Mouse (Mus musculus): ENCODE results near the gene Cdk9. TPM values are rescaled to one million over a fixed set of nuclear protein-coding genes. Genes with fewer than 3 reads are reported as not detected.

The Cdk9 gene
- total RNA-seq, 2 experiments from 2014 or later, result 38.2 to 46.0 TPM

DNA sequence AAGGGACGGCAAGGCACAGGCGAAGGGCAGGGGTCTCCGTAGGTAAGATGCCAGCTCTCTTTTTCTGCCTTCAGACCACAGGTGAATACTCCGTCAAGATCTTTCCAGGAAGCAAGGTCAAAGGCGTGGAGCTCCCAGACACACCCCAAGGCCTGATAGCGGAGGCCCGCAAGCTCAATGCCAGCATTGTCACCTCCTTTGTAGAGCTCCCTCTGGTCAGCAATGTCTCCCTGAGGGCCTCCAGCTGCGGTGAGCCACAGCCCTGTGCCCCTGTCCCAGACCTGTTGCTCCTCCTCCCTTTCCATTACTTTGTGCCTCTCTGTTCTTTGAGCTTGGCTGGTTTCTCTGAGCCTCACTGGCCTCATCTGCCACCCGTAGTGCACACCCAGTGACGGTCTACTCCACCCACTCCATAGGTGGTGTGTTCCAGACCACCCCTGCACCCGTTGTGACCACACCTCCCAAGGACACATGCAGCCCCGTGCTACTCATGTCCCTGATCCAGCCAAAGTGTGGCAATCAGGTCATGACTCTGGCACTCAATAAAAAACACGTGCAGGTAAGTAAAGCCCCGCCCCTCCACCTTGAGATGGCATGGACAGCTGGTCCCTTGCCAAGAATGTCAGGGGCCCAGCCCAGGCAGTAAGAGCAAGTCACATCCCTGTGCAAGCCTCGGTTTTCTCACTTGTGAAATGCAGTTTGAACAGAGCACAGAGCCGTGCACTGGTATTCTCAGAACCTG is 39.5 kb downstream of the Cdk9 start:
- DNase-seq, result no peak

DNA sequence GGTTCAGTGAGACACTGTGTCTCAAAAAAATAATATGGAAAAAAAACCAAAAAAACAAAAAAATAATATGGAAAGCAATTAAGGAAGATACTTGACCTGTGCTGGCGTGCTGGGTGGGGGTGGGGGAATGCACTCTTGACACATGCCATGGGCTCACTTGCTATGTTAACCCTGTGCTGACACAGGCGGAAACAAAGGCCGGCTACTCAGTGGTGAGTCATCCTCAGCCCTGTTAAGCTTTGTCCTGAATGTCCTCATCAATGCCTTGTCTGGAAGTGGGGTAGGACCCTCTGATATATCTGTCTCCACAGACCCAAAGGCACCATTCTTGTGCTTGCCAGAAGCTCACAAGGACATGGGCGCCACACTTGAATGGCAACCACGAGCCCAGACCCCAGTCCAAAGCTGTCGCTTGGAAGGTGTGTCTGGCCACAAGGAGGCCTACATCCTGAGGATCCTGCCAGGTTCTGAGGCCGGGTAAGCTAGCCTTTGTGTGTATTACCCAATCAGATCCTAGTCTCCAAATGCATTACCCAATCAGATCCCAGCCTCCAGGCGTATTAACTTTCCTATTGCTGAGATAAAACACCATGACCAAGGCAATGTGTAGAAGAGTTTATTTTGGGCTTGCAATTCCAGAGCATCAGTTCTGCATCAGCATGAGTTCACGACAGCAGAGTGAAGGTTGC is 40.8 kb downstream of the Cdk9 start:
- no peak for DNase-seq

DNA sequence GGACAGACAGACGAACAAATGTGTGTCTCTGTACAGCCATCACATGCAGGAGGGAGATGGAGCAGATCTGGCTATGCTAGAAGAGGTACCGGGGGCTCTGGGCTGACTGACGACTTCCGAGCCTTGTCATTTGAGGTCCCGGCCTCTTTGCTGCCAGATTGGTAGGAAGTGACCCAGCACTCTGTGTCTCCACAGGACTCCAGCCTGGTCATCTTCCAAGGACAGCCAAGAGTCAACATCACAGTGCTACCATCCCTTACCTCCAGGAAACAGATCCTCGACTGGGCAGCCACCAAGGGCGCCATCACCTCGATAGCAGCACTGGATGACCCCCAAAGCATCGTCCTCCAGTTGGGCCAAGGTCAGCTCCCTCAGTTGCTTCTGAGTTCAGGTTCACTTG is 41.7 kb downstream of the Cdk9 start:
- no peak for DNase-seq

DNA sequence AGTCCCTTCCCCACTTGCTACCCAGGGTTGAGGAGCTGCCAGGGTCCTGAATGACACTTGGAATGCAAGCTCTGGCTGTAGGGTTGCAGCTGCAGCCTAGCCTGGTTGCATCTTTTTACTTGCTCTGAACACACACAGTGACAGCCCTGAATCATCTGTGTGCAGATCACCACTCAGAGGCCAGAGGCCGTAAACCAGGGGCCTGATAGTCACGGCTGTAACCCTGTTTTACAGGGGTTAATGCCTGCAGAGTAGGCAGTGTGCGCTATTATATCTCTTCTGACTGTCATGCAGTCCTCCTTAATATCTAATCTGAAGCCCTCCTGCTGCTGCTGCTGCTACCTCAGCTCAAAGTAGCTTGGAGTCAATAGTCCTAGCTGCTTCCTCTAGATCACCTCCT is 43.0 kb downstream of the Cdk9 start:
- no peak for DNase-seq

DNA sequence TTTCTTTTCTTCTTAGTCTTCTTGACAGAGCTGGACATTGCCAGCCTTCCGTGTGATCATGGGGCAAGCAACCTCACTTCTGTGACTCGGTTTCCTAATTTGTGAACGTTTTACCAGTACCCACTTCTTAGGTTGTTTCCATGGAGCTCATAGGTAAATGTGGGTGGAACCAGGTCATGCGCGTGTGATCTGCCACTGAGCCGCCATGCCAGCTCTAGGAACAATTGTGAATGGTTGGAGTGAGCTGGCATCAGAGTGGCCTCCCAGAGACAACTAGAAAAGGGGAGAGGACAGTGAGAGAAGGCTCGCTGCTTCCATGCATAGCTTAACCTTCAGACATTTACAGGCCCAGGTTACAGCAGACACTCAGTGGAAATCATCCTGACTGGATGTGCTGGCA is 44.7 kb downstream of the Cdk9 start:
- DNase-seq, result no peak

DNA sequence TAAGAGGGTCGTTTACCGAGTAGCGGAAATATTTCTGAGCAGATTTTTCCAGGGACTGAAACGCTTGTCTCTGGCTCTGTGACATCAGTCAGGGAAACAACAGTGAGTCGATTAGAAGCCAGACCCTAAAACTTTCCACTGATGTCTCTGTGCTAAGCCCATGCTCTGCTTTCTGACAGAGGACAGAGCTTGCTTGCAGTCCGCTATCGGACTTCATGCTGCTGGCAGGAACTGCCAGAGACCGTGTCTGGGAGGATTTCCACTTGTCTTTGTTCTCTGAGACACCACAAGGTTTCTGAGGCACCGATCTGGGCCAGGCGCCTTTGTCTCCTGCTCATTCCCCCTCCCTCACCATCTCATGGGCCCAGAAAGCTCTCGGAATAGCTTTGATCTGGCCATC is 45.1 kb downstream of the Cdk9 start:
- peak; percentile 49 for DNase-seq

DNA sequence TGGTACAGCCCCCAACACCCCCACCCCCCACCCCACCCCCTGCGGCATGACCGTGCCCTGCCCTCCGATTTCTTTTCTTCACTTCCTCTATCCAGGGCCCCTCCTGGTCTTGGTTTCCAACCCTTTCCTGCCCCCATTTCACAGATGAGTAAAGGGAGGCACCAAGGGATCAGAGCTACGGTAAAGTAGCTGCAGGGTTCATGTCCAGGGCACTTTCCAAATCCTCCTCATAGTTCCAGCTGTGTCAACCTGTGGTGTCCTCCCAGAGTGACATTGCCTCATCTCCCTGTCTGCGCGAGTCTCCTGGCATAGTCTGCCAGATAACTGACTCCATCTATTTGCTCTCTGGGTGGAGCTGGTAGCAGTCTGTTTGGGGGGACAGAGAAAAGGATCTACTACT is 47.0 kb downstream of the Cdk9 start:
- DNase-seq, result no peak

DNA sequence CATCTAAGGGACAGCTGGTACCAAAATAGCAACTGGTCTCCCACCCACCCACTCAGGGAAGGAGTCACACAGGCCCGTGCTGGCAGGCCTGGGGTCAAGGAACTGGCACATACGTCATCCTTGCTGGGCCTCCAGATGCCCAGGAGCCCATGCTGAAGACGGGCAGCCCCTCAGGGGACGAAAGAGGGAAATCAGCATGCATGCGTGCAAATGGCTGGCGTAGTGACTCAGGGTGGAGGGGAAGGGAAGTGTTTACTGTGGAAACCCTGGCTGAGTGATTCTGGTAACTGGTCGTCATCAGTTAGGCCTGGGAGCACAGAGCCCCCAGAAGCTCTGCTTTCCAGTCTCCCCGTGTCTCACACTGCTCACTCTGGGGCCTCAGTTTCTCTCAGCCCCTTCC is 47.5 kb downstream of the Cdk9 start:
- no peak for DNase-seq

DNA sequence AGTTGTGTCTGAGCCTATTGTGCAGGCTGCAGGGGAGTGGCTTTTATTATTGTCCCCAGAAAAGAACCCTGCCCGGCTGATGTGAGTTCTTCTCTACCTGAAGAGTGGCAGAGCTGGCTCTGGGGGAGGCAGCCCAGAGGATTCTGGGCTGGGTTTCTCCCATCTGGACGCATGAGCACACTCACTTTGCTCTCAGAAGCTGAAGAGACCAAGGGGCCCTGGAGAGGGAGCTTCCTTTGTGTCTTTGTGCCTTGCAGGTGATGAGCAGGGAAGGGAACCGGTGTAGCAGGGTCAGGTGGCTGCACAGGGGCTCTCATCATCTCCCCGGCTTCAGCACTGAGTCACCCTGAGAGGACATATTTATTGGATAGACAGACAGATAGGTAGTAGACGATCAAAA is 50.6 kb downstream of the Cdk9 start:
- DNase-seq, result no peak

DNA sequence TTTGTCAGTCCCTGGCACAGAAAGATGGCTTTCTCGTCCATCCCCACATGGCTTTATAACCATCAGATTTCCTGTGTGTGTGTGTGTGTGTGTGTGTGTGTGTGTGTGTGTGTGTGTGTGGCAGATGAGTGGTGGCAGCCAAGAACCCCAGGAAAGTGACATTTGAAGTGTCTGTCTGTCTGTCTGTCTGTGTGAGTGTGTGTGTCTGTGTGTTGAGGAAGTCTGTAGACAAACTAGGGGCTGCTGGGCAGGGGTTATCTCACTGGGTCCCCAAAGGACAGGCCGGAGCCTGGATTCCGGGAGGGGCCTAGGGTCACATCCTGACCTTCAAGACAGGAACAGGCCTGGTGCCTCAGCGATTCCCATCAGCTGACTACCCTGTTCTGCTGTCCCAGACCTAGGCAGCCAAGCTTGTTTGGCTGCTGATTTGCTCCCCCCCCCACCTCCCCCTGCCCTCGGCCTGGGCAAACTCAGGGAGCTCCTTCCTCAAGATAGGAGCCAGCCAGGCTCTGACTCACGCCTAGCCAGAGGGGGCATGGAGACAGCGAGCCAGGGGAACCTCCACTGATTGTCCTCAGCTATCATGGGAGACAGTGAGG is 51.3 kb downstream of the Cdk9 start:
- peak; percentile 65 for DNase-seq

DNA sequence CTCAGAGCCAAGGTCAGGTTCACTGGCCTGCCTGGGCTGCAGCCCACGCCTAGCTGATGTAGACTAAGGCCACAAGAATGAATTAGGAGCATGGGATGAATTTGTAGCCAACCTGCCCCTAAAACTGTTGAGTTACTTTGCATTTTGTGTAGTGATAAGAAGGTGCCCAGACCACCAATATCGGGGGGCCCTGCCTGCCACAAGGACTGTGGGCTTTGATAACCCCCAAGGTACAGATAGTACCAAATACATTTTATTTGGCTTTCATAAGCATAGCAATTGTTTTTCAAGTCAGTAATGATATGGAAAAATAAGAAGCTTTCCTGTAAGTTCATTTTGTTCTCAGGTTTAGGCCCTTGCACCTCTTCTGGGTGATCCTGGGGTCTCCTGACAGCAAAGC is 54.0 kb downstream of the Cdk9 start:
- no peak for DNase-seq

DNA sequence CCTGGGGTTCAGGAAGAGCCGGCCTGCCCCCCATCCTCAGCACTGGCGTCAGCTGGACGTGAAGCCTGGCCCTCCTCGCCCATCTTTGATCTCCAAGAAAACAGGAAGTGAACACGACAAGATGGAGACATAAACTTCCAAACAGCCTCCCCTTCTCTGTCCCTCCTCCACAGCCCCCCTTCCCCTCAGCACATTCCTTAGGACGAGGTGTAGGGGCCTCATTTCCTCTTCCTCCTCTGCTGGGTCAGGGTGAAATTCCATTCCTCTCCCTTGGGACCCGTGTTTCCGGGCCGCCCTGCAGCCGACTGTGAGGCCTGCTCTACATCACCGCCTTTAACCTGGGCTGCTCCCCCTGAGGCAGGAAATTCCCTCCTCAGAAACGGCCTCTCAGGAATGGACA is 57.0 kb downstream of the Cdk9 start:
- DNase-seq, result peak; percentile 80

Small RNAs within 50 kb of the gene (microRNA-seq; reads per million reads assigned to microRNA genes)
- 0 reads per million in 2 experiments for gene Gm47291
- 0 to 0.41 reads per million in 2 experiments for gene Mir2861
- 0 reads per million in 2 experiments for gene Mir3960
- 0 to 0.20 reads per million in 2 experiments for gene Mir8093

Other genes with a start within 250 kb of the Cdk9 start
- gene Fam102a, start 177.7 kb downstream of the Cdk9 start, total RNA-seq (2021), result 10 to 100 TPM in 1 of 2 experiments, 1 to 10 TPM in 1; 9.9 to 11.0 TPM
- gene Dpm2, start 142.2 kb downstream of the Cdk9 start, total RNA-seq (2021), result 10 to 100 TPM; 32.5 to 34.4 TPM
- gene Pip5kl1, start 138.3 kb downstream of the Cdk9 start, total RNA-seq (2021), result under 1 TPM in 1 of 2 experiments, not detected in 1; 0.26 TPM
- gene 9430097D07Rik, start 137.4 kb downstream of the Cdk9 start, total RNA-seq (2021), result not detected
- gene St6galnac4, start 126.0 kb downstream of the Cdk9 start, total RNA-seq (2021), result 10 to 100 TPM; 31.6 to 38.6 TPM
- gene St6galnac6, start 113.4 kb downstream of the Cdk9 start, total RNA-seq (2021), result 10 to 100 TPM; 77.5 to 82.7 TPM
- 100 to 1,000 TPM; 405 to 424 TPM for gene Ak1, start 91.3 kb downstream of the Cdk9 start, total RNA-seq (2021)
- 100 to 1,000 TPM; 149 to 162 TPM for gene Eng, start 66.5 kb downstream of the Cdk9 start, total RNA-seq (2021)
- gene Fpgs, start 8.9 kb downstream of the Cdk9 start, total RNA-seq (2021), result 10 to 100 TPM; 10.5 to 12.5 TPM
- gene Sh2d3c, start 8.0 kb upstream of the Cdk9 start, total RNA-seq (2021), result 10 to 100 TPM; 38.2 to 41.4 TPM
- gene 6330409D20Rik, start 27.9 kb upstream of the Cdk9 start, total RNA-seq (2021), result not detected
- 10 to 100 TPM; 16.7 to 18.6 TPM for gene Tor2a, start 44.2 kb upstream of the Cdk9 start, total RNA-seq (2021)
- under 1 TPM; 0.09 to 0.36 TPM for gene Ttc16, start 62.6 kb upstream of the Cdk9 start, total RNA-seq (2021)
- 1 to 10 TPM; 3.0 to 5.4 TPM for gene Ptrh1, start 62.7 kb upstream of the Cdk9 start, total RNA-seq (2021)
- gene Cfap157, start 71.4 kb upstream of the Cdk9 start, total RNA-seq (2021), result not detected
- 10 to 100 TPM; 34.8 to 39.6 TPM for gene Stxbp1, start 134.2 kb upstream of the Cdk9 start, total RNA-seq (2021)
- gene Fam129b, start 163.0 kb upstream of the Cdk9 start, total RNA-seq (2021), result 10 to 100 TPM; 45.4 to 46.0 TPM
- 100 to 1,000 TPM; 151 to 169 TPM for gene Rpl12, start 248.5 kb upstream of the Cdk9 start, total RNA-seq (2021)
- 10 to 100 TPM; 12.9 to 13.4 TPM for gene Lrsam1, start 248.5 kb upstream of the Cdk9 start, total RNA-seq (2021)

Measured in heart, postnatal 4 days (tissue).